Mouse (Mus musculus): ENCODE measurements around the gene Ntng2. TPM values are rescaled to one million over a fixed set of nuclear protein-coding genes. Genes with fewer than 3 reads are reported as not detected.

The Ntng2 gene
- polyA plus RNA-seq, 1 experiment from 2014 or later: 4.3 TPM

DNA sequence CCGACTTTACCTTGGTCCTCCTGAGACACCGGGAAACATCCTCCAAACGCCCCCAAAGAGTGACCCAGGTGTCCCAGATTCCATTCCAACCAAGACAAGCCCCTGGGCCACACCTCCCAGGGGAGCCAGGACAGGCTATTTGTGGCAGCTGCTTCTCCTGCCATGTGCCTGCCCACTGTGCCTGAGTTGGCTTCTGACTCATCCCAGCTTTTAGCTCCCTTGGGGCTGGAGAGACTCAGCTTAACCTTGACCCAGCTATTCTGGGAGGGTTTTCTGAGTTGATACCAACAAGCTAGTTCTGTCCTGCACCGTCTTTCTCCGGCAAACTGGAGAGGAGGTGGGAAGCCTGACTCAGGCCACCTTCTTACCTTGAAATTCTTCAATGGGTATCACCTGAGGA lies 54.4 kb downstream of the Ntng2 start:
- 84% methylated on average over 5 of the region's 5 CpGs for WGBS
- peaks cover 20% of the 10 kb centered on the region for H3K27me3 ChIP-seq (ENCODE audit: control insufficient read depth, insufficient read depth, low read length)
- no peaks in the 10 kb centered on the region for H3K9me3 ChIP-seq (ENCODE audit: control insufficient read depth, low read length)
- H3K4me1 ChIP-seq (ENCODE audit: control insufficient read depth, insufficient read depth, low read length): no peaks in the 10 kb centered on the region
- H3K4me3 ChIP-seq (ENCODE audit: low read length): no peak overlapping the region
- H3K4me2 ChIP-seq (replicated peaks; ENCODE audit: low read depth, low read length): no peak overlapping the region
- no peaks in the 10 kb centered on the region for H3K36me3 ChIP-seq (ENCODE audit: control insufficient read depth, insufficient read depth, low read length)
- ATAC-seq (ENCODE audit: low FRiP score, low TSS enrichment): no peak
- H3K9ac ChIP-seq (ENCODE audit: low read depth, low read length): no peak overlapping the region
- H3K27ac ChIP-seq (ENCODE audit: low read depth, low read length): no peak overlapping the region

- Histone ChIP-seq H3K4me2 (replicated peaks; ENCODE audit: low read depth, low read length) (no peak overlapping the region), H3K9me3 (ENCODE audit: control insufficient read depth, low read length) (no peaks in the 10 kb centered on the region), H3K9ac (ENCODE audit: low read depth, low read length) (no peak overlapping the region), H3K27me3 (ENCODE audit: control insufficient read depth, insufficient read depth, low read length) (peaks cover 20% of the 10 kb centered on the region), H3K4me1 (ENCODE audit: control insufficient read depth, insufficient read depth, low read length) (no peaks in the 10 kb centered on the region), H3K36me3 (ENCODE audit: control insufficient read depth, insufficient read depth, low read length) (no peaks in the 10 kb centered on the region), H3K4me3 (ENCODE audit: low read length) (no peak overlapping the region), H3K27ac (ENCODE audit: low read depth, low read length) (no peak overlapping the region)
- WGBS: 69% methylated on average over 12 of the region's 12 CpGs
- no peak for ATAC-seq (ENCODE audit: low FRiP score, low TSS enrichment)
Observed at GRCm38 (mm10) chr2:29196844-29197243, 56.0 kb downstream of the Ntng2 start.

DNA sequence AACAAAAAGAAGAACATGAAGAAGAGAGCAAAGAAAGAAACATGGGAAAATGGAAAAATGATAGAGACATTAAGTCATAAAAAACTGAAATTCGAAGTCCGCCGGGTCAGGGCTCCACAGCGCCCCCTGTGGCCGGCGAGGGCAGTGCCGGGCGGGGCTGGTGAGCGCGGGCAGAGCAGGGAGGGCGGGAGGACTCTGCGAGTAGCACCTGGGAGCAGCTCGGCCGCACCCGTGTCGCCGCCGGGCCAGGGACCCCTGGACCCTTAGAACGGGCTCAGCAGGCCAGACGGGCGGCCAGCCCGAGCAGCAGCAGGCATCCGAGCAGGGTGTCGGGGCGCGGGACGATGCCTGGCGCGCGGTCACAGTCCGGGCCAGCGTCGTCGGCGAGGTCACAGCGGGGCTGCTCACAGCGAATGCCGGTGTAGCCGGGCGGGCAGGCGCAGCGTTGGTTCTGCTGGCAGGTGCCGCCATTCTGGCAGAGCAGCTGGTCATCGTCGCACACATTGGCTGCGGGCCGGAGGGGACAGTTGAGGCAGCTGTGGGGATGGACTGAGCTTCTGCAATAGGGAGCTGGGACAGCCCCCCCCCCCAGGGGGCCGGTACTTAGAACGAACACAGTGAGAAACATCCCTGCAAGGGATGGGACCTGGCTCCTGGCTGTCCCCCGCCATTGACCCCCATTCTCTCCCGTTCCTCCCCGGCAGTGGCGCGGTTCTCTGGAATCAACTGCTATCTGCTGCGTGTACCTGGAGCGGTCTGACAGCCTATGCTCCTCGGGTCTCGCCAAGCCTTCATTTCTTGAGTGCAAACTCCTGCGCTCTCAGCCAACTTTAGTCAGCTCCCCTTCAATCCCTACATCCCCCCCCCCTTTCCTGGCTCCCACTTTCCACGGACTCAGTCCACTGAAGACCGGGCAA lies 58.0 kb downstream of the Ntng2 start:
- H3K27me3 ChIP-seq (ENCODE audit: control insufficient read depth, insufficient read depth, low read length): peaks cover 20% of the 10 kb centered on the region
- no peaks in the 10 kb centered on the region for H3K4me1 ChIP-seq (ENCODE audit: control insufficient read depth, insufficient read depth, low read length)
- H3K27ac ChIP-seq (ENCODE audit: low read depth, low read length): no peak overlapping the region
- no peaks in the 10 kb centered on the region for H3K36me3 ChIP-seq (ENCODE audit: control insufficient read depth, insufficient read depth, low read length)
- peak overlapping the region; percentile 47 for H3K4me3 ChIP-seq (ENCODE audit: low read length)
- peak overlapping the region; percentile 98 for H3K4me2 ChIP-seq (replicated peaks; ENCODE audit: low read depth, low read length)
- ATAC-seq (ENCODE audit: low FRiP score, low TSS enrichment): 0 out of 2 replicates have a peak, but pooled peaks have one; percentile 50
- H3K9ac ChIP-seq (ENCODE audit: low read depth, low read length): peak overlapping the region; percentile 32; the same call in 1 of the 2 replicates
- 2% methylated on average over 61 of the region's 61 CpGs for WGBS
- H3K9me3 ChIP-seq (ENCODE audit: control insufficient read depth, low read length): no peaks in the 10 kb centered on the region

GRCm38 (mm10) chr2:29193819-29194546 lies 58.8 kb downstream of the Ntng2 start:
- 23% methylated on average over 16 of the region's 16 CpGs for WGBS
- H3K27me3 ChIP-seq (ENCODE audit: control insufficient read depth, insufficient read depth, low read length): peaks cover 20% of the 10 kb centered on the region
- no peaks in the 10 kb centered on the region for H3K36me3 ChIP-seq (ENCODE audit: control insufficient read depth, insufficient read depth, low read length)
- no peaks in the 10 kb centered on the region for H3K4me1 ChIP-seq (ENCODE audit: control insufficient read depth, insufficient read depth, low read length)
- H3K9ac ChIP-seq (ENCODE audit: low read depth, low read length): 0 out of 2 replicates have a peak overlapping the region, but pooled peaks have one; percentile 18
- peak overlapping the region; percentile 98 for H3K4me2 ChIP-seq (replicated peaks; ENCODE audit: low read depth, low read length)
- H3K4me3 ChIP-seq (ENCODE audit: low read length): peak overlapping the region; percentile 47
- no peak overlapping the region for H3K27ac ChIP-seq (ENCODE audit: low read depth, low read length)
- no peak for ATAC-seq (ENCODE audit: low FRiP score, low TSS enrichment)
- H3K9me3 ChIP-seq (ENCODE audit: control insufficient read depth, low read length): no peaks in the 10 kb centered on the region

DNA sequence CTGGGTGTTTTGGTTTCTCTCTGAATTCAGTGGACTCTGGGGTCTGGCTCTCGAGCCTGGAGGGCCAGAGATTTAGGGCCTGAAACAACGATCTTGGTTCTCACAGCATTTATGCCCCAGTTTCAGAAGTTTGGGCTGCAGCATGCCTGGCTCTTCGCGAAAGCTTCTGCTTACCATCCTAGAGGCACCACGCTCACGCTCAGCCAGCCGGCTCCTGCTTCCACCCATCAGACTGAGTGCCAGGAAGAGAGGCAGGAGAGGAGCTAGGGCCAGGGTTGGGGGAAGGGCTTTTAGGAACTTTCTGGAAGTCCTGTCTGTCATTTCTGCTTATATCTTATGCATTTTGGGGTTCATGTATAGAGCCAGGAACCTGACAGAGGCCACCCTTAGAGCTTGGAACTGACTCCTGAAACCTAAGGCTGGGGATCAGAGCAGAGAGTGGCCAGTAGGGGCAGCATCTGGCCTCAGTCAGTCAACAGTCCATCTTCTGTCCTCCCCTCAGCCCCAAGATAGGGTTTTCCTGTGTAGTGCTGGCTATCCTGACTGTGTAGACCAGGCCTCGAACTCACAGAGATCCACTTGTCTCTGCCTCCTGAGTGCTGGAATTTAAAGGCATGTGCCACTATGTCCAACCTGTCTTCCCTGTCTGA lies 60.1 kb downstream of the Ntng2 start:
- peaks cover 20% of the 10 kb centered on the region for H3K27me3 ChIP-seq (ENCODE audit: control insufficient read depth, insufficient read depth, low read length)
- H3K36me3 ChIP-seq (ENCODE audit: control insufficient read depth, insufficient read depth, low read length): no peaks in the 10 kb centered on the region
- H3K27ac ChIP-seq (ENCODE audit: low read depth, low read length): no peak overlapping the region
- H3K4me3 ChIP-seq (ENCODE audit: low read length): no peak overlapping the region
- 81% methylated on average over 8 of the region's 8 CpGs for WGBS
- no peaks in the 10 kb centered on the region for H3K4me1 ChIP-seq (ENCODE audit: control insufficient read depth, insufficient read depth, low read length)
- ATAC-seq (ENCODE audit: low FRiP score, low TSS enrichment): no peak
- H3K9me3 ChIP-seq (ENCODE audit: control insufficient read depth, low read length): no peaks in the 10 kb centered on the region
- no peak overlapping the region for H3K4me2 ChIP-seq (replicated peaks; ENCODE audit: low read depth, low read length)
- H3K9ac ChIP-seq (ENCODE audit: low read depth, low read length): no peak overlapping the region

- Histone ChIP-seq H3K9ac (ENCODE audit: low read depth, low read length) (no peak overlapping the region), H3K27me3 (ENCODE audit: control insufficient read depth, insufficient read depth, low read length) (peaks cover 13% of the 10 kb centered on the region), H3K4me3 (ENCODE audit: low read length) (no peak overlapping the region), H3K9me3 (ENCODE audit: control insufficient read depth, low read length) (no peaks in the 10 kb centered on the region), H3K4me2 (replicated peaks; ENCODE audit: low read depth, low read length) (no peak overlapping the region), H3K27ac (ENCODE audit: low read depth, low read length) (no peak overlapping the region), H3K4me1 (ENCODE audit: control insufficient read depth, insufficient read depth, low read length) (no peaks in the 10 kb centered on the region), H3K36me3 (ENCODE audit: control insufficient read depth, insufficient read depth, low read length) (no peaks in the 10 kb centered on the region)
- WGBS: 56% methylated on average over 10 of the region's 10 CpGs
- peak; percentile 36; the same call in 1 of the 2 replicates for ATAC-seq (ENCODE audit: low FRiP score, low TSS enrichment)
Observed at GRCm38 (mm10) chr2:29191216-29192215, 61.3 kb downstream of the Ntng2 start.

DNA sequence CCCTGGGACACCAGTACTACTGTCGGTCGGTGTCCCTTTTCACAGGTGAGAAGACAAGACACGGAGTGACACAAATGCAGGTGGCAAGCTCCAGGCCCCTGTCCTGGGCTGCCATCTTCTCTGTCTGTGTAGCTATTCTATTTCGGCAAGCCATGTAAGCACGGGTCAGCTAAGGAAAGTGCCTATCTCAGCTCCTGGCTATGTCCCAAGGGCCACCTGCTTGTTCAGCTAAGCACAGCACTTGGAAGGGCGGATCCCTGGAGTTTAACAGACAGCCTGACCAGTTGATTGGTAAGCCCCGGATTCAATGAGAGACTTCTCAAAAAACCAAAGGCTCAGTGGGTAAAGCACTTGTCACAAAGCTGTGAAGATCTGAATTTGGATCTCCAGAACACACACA lies 62.4 kb downstream of the Ntng2 start:
- Histone ChIP-seq H3K27me3 (ENCODE audit: control insufficient read depth, insufficient read depth, low read length) (peaks cover 8% of the 10 kb centered on the region), H3K9me3 (ENCODE audit: control insufficient read depth, low read length) (no peaks in the 10 kb centered on the region), H3K9ac (ENCODE audit: low read depth, low read length) (no peak overlapping the region), H3K4me3 (ENCODE audit: low read length) (no peak overlapping the region), H3K27ac (ENCODE audit: low read depth, low read length) (no peak overlapping the region), H3K4me1 (ENCODE audit: control insufficient read depth, insufficient read depth, low read length) (no peaks in the 10 kb centered on the region), H3K4me2 (replicated peaks; ENCODE audit: low read depth, low read length) (no peak overlapping the region), H3K36me3 (ENCODE audit: control insufficient read depth, insufficient read depth, low read length) (no peaks in the 10 kb centered on the region)
- WGBS: 90% methylated on average over 7 of the region's 7 CpGs
- no peak for ATAC-seq (ENCODE audit: low FRiP score, low TSS enrichment)

DNA sequence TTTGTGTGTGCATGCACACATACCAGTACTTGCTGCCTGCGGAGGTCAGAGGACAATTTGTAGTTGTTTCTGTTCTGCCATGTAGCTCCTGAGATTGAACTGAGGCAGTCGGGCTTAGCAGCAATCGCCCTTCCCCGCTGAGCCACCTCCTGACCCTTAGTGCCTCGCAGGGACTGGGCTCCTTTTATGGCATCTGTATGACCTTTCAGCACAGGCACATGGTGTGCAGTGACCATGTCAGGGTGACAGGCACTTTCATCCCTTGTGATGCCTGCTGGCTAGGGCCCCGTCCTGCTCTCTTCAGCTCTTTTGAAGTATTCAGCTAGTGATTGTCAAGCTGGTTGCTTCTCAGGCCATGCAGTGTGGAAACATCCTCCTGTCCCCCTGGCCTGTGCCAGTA lies 66.6 kb downstream of the Ntng2 start:
- 31% methylated on average over 6 of the region's 6 CpGs for WGBS
- Histone ChIP-seq H3K27ac (ENCODE audit: low read depth, low read length) (no peak overlapping the region), H3K4me1 (ENCODE audit: control insufficient read depth, insufficient read depth, low read length) (no peaks in the 10 kb centered on the region), H3K27me3 (ENCODE audit: control insufficient read depth, insufficient read depth, low read length) (no peaks in the 10 kb centered on the region), H3K4me2 (replicated peaks; ENCODE audit: low read depth, low read length) (no peak overlapping the region), H3K9ac (ENCODE audit: low read depth, low read length) (no peak overlapping the region), H3K36me3 (ENCODE audit: control insufficient read depth, insufficient read depth, low read length) (peaks cover 8% of the 10 kb centered on the region; the same call in 1 of the 2 replicates), H3K9me3 (ENCODE audit: control insufficient read depth, low read length) (no peaks in the 10 kb centered on the region), H3K4me3 (ENCODE audit: low read length) (no peak overlapping the region)
- ATAC-seq (ENCODE audit: low FRiP score, low TSS enrichment): no peak
